Mouse (Mus musculus) brain, embryonic 14.5 days (tissue): ENCODE results near the gene Fgf15.

Experiments
- CTCF ChIP-seq: fragments of 200-500 bp; IDR thresholded peaks from 2 replicates; pipeline ENCODE4 v1.5.1; 2012; ENCODE audit warnings: inconsistent platforms, mild to moderate bottlenecking, moderate library complexity, borderline replicate concordance; ENCODE audit not compliant: insufficient read depth, insufficient read length; ENCODE audit errors: extremely low read depth
- POLR2A ChIP-seq: fragments of 200-500 bp; IDR thresholded peaks from 2 replicates; pipeline ENCODE4 v1.6.1; 2012; ENCODE audit warnings: mild to moderate bottlenecking, inconsistent platforms, borderline replicate concordance; ENCODE audit not compliant: poor library complexity, insufficient read depth, insufficient read length, severe bottlenecking; ENCODE audit errors: extremely low read depth

DNA sequence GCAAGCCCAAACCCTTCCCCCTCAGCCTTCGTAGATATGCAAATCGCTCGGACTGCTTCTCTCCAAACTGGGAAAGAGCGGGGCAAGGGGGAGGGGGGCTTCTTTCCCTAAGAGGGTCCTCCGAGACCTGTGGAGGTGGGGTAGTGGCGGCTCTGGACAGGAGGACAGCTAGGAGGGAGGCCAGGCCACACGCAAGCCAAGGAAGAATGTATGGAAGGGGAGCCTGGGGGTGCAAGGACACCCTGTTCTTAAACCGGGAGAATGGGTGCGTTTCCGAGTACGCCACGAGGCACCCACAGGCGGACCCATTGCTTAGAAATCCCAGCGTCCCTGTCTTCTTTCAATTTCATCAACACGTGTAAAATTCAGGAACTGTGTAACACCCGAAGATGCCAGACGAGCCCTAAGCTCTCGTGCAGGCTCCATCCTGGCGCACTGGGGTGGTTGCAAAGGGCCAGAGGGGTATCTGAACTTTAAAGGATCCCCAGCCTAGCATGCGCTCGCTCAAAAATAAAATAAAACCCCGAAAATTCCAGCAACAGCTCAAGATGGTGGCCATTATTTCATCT lies 43.8 kb downstream of the Fgf15 start:
- no peak for TF ChIP-seq CTCF
- TF ChIP-seq POLR2A, result no peak
